Mouse (Mus musculus) midbrain, embryonic 10.5 days (tissue): ENCODE results near the gene Otogl. TPM values are rescaled to one million over a fixed set of nuclear protein-coding genes. Genes with fewer than 3 reads are reported as not detected.
A peak's percentile ranks its signal among the peaks of the same experiment; 100 is the strongest.
"Not testable (repeated sequence)": the region's sequence is repeated elsewhere in the genome, so short reads cannot be mapped to it uniquely, and the experiment has no call there.

Source experiments
- DNase-seq: peaks from one replicate; pipeline ENCODE4 v3.0.0-alpha.2; 2017; ENCODE audit warnings: low spot score
- H3K27ac ChIP-seq: fragments of 300-500 bp; sonication (generic); replicated peaks from 2 replicates; pipeline ENCODE4 v1.5.1; 2016; ENCODE audit warnings: mild to moderate bottlenecking
- H3K27me3 ChIP-seq: fragments of 300-500 bp; sonication (generic); 2 replicates; pipeline ENCODE4 v1.6.1; 2016; ENCODE audit warnings: low read depth, mild to moderate bottlenecking; ENCODE audit not compliant: poor library complexity, severe bottlenecking
- H3K36me3 ChIP-seq: fragments of 300-500 bp; sonication (generic); 2 replicates; pipeline ENCODE4 v1.6.1; 2016; ENCODE audit warnings: mild to moderate bottlenecking, moderate library complexity
- H3K4me1 ChIP-seq: fragments of 300-500 bp; sonication (generic); 2 replicates; pipeline ENCODE4 v1.6.1; 2016
- H3K4me3 ChIP-seq: fragments of 300-500 bp; sonication (generic); 2 replicates; pipeline ENCODE4 v1.5.1; 2016; ENCODE audit warnings: mild to moderate bottlenecking, moderate library complexity
- H3K9me3 ChIP-seq: fragments of 300-500 bp; sonication (generic); replicated peaks from 2 replicates; pipeline ENCODE4 v1.6.1; 2016; ENCODE audit warnings: mild to moderate bottlenecking
- WGBS: fragments of 180-500 bp; shearing (Covaris S2); methylation state at CpG from one replicate; pipeline ENCODE4 v1.1.7; 2016; 5-methylcytosine and 5-hydroxymethylcytosine counted together
- polyA plus RNA-seq: library from polyadenylated mRNA; unstranded; fragments of >200 nt; fragmentation: Nextera tagmentation; extraction: Ambion mirVana; gene quantifications from 2 replicates; pipeline ENCODE4 v1.2.1, GENCODE M21; 2016

Otogl gene
- polyA plus RNA-seq, 1 experiment from 2014 or later: not detected

DNA sequence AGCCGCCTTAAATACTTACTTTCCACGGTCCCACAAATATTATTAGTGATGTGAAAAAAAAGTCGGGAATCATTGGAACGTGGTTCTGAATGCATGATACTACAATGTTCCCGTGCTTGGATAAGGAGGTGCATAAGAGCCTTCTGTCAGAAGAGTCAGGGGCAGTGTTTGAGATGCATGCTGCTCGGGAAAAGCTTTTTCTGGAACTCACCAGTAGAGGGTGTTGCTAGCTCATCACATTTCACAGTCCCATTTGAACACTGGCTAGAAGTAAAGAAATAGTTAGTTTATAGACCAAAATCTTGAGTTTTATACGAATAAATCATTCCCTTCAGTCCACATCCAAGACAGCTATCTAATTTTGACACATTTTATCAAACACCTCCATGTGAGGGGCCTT is 53.2 kb downstream of the Otogl start:
- Histone ChIP-seq H3K27ac (no peak overlapping the region), H3K4me3 (no peak overlapping the region), H3K9me3 (no peaks in the 10 kb centered on the region), H3K4me1 (no peaks in the 10 kb centered on the region), H3K36me3 (no peaks in the 10 kb centered on the region), H3K27me3 (no peaks in the 10 kb centered on the region)
- 33% methylated on average over 7 of the region's 7 CpGs for WGBS
- DNase-seq: peak; percentile 12

DNA sequence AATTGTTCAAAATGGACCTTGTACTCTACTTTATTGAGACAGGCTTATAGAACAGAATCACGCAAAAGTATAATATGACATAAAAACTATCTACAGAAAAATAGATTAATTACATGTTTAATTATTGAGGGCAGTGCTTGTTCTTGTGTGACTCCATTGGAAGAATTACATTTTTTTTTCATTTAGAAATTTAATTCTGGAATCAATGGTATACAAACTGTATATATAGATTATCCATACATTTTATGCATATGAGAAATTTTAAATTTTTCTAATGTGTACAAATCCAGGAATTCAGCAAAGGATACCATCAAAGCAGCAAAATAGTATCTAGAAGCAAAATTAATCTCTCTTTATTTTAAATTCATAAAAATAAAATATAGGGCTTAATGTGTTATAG is 67.0 kb downstream of the Otogl start:
- H3K27ac ChIP-seq: no peak overlapping the region
- DNase-seq: no peak
- 88% methylated on average over 1 of the region's 1 CpGs for WGBS

DNA sequence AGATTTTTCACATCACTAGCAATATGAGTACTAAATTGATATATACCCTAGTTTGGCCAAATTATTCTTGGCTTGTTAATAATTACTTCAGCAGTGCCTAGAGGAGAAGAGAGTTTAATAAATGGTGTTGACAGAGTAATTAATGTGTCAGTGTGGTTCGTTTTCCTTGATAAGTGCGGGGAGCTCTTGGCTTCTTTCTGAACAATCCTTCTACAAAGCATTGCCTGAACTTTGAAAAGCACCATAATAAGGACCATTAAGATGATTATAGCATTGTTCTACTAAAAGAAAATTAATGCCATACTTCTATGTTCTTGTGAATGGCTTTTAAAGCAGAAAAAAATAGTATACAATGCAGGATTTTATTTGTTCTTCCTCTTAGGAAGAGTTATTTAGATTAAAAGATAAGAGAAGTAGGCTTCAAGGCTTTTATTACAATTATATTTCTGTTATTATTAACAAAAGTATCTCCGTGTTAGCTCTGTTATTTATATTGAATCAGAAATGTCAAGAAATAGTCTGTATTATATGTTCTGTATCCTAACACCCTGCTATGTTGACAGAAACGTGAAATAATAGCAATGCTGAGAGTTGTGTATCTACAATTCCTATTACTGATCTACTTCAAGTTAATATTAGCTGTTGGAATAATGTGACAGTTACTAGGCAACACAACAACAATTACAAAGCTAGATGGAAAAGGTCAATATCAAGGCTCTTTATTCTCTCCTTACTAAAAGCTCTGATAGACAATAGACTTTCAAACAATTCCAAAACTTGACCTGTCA is 77.3 kb downstream of the Otogl start:
- 90% methylated on average over 4 of the region's 4 CpGs for WGBS
- Histone ChIP-seq H3K27ac (no peak overlapping the region), H3K36me3 (no peaks in the 10 kb centered on the region), H3K4me1 (no peaks in the 10 kb centered on the region), H3K4me3 (no peak overlapping the region), H3K9me3 (no peaks in the 10 kb centered on the region), H3K27me3 (no peaks in the 10 kb centered on the region)
- DNase-seq: no peak

More for the DNA sequence above, 67.0 kb downstream of the Otogl start:
- no peaks in the 10 kb centered on the region for H3K9me3 ChIP-seq
- no peak overlapping the region for H3K4me3 ChIP-seq
- H3K4me1 ChIP-seq: no peaks in the 10 kb centered on the region
- no peaks in the 10 kb centered on the region for H3K36me3 ChIP-seq
- no peaks in the 10 kb centered on the region for H3K27me3 ChIP-seq

DNA sequence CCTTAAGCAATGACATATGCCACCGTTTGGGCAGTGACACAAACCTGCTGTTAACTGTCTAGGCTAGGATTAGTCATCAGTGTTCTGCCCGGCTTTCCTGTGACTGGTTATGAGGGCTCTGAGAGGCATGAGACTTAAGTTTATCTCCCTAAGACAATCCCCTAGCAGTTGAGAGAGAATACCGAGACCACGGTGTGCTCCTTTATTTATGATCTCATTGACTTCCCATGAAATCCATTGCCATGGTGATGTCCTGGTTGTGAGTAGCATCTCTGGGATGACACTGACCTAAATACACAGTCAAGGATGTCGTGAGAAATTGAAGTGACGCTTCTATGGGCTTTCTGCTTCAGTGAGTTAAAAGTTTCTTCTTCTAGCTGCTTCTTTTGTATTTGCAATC is 82.8 kb downstream of the Otogl start:
- Histone ChIP-seq H3K4me3 (no peak overlapping the region), H3K4me1 (no peaks in the 10 kb centered on the region), H3K36me3 (no peaks in the 10 kb centered on the region), H3K9me3 (no peaks in the 10 kb centered on the region), H3K27me3 (no peaks in the 10 kb centered on the region), H3K27ac (no peak overlapping the region)
- WGBS: 68% methylated on average over 6 of the region's 6 CpGs
- DNase-seq: no peak

DNA sequence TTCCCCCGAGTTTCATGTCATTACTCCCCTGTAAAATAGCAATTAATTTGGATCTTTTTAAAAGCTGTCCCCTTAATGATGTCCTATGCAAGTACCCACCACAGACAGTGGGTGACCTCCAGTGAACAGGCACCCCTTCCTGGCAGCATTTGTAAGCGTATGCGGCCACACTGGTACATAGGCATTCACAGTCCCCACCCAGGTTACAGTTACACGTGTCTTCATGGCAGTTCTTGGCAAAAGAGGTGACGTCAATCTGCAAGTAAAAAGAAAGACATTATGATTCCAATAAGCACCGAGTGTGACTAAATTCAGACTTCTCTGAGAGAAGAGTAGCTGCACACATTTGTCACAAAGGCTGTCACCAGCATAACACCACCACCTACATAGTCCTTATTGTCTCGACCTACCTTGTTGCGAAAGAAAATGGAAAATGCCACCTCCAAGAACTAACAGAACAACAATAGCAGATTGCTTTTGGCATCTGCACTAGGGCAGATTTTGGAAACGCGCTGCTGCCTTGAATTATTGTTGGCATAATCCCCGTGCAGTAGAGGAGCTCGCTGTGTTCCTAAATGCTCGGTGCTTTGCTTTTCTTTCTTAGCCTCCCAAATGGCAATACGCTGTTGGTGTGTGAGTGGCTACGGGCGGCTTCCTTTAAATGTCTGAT is 98.0 kb downstream of the Otogl start:
- no peak overlapping the region for H3K27ac ChIP-seq
- H3K4me3 ChIP-seq: no peak overlapping the region
- no peaks in the 10 kb centered on the region for H3K27me3 ChIP-seq
- no peaks in the 10 kb centered on the region for H3K9me3 ChIP-seq
- no peaks in the 10 kb centered on the region for H3K36me3 ChIP-seq
- DNase-seq: no peak
- WGBS: 92% methylated on average over 16 of the region's 16 CpGs
- H3K4me1 ChIP-seq: no peaks in the 10 kb centered on the region

DNA sequence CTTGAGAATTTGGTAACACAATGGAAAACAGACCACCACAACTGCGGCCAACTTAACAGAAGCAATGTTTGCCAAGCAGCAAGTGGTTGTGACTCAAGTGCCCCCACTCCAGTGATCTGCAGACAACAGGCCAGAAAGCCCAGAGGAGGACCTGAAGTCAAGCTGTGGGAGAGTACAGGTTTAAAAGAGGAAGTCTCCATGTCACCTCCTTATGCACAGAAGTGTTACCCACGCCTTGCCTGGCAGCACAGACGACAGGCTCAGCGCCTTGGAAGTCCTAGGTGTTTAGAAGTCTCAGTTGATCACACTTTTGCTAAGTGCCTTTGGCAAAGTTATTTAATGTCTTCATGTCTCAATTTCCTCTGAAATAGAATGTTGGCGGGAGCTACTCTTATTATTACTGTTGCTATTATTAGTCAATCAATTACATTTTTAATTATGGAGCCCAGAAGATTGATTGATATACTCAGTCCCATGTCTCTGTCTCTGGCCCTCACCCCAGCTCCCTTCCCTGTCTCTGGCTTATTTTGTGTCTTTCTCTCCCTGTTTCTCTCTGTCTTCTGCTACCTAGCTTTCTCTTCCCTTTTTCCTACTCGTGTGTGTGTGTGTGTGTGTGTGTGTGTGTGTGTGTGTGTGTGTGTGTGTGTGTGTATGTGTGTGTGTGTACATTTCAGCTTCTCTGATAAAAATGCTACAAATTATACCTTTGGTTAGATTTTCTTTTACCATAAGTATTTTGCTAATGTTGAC is 101.1 kb downstream of the Otogl start:
- DNase-seq: no peak
- Histone ChIP-seq H3K4me1 (no peaks in the 10 kb centered on the region), H3K36me3 (no peaks in the 10 kb centered on the region), H3K27ac (no peak overlapping the region), H3K9me3 (no peaks in the 10 kb centered on the region), H3K4me3 (no peak overlapping the region), H3K27me3 (no peaks in the 10 kb centered on the region)
- WGBS: 91% methylated on average over 6 of the region's 6 CpGs

DNA sequence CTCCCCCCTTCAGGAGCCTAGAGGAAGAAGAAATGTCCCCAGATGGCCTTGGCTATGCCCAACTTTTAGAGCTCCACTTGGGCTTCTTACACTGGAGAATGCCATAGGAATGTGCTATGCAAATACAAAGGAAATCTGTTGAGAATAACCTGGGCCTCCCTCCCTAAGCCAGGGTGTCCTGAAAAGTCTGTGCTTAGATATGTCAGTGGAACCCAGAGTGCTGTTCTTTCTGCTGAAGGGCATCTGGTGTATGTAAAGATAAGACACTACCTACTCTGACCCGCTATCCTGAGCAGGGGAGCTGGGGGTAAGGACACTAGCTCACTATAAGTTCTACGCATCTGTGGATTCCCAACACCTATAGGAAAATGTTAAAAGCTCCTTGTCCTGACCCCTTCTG is 106.7 kb downstream of the Otogl start:
- Histone ChIP-seq H3K36me3 (no peaks in the 10 kb centered on the region), H3K27me3 (no peaks in the 10 kb centered on the region), H3K27ac (no peak overlapping the region), H3K4me1 (no peaks in the 10 kb centered on the region), H3K9me3 (no peaks in the 10 kb centered on the region), H3K4me3 (no peak overlapping the region)
- WGBS: 79% methylated on average over 2 of the region's 2 CpGs
- DNase-seq: no peak

DNA sequence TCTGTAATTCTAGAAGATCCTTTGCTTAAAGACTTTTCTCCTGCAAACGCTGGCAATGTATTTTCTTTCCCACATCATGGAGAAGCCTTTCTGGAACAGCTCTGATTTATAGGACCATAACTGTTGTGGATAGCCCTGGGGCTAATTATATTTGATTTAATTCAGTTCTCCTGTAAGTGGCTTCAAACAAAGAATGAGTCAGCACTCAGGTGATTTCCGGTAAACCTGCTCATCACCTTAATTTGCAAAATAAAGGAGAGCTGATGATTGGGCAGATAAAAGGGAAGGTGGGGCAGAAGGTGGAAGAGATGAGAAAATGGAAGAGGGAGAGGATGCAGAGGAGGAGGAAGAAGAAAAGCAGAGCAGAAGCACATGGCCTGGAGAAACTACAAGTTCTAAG is 107.6 kb downstream of the Otogl start:
- H3K9me3 ChIP-seq, H3K4me1 ChIP-seq, DNase-seq, H3K27me3 ChIP-seq, H3K36me3 ChIP-seq, H3K27ac ChIP-seq, H3K4me3 ChIP-seq: not testable (repeated sequence)
- WGBS: 81% methylated on average over 2 of the region's 2 CpGs

DNA sequence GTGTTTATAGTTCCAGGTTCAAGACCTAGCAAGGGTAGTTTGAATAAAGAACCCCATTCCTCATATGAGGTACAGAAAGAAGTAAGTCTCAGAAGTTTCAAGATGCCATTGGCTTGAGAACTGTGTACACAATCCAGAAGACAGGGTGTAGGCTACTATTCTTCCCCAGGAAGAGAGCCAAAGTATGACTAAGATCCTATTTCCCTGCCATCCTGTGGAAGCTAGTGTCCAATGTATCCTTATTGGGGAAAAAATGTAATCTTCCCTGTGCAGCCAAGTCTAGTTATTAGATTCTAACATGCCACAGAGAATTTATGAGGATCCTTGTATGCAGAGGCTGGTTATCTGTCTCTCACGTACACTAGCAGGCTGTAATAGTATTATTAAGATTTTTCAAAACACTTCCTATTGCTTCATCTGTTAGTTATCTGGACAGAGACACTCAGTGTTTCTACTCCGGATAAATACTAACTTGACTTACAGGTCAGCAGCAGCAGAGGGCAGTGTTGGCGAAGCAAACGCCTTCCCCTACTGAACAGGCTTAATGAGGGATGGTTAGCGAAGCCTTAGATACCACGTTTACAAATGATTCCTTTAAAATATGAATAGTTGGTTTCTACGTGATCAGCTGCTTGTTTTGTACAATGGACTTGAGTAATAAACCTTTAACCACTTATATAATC is 112.1 kb downstream of the Otogl start:
- peak; percentile 32 for DNase-seq
- no peaks in the 10 kb centered on the region for H3K27me3 ChIP-seq
- H3K9me3 ChIP-seq: no peaks in the 10 kb centered on the region
- H3K4me3 ChIP-seq: no peak overlapping the region
- 18% methylated on average over 7 of the region's 7 CpGs for WGBS
- H3K36me3 ChIP-seq: no peaks in the 10 kb centered on the region
- no peaks in the 10 kb centered on the region for H3K4me1 ChIP-seq
- H3K27ac ChIP-seq: no peak overlapping the region

DNA sequence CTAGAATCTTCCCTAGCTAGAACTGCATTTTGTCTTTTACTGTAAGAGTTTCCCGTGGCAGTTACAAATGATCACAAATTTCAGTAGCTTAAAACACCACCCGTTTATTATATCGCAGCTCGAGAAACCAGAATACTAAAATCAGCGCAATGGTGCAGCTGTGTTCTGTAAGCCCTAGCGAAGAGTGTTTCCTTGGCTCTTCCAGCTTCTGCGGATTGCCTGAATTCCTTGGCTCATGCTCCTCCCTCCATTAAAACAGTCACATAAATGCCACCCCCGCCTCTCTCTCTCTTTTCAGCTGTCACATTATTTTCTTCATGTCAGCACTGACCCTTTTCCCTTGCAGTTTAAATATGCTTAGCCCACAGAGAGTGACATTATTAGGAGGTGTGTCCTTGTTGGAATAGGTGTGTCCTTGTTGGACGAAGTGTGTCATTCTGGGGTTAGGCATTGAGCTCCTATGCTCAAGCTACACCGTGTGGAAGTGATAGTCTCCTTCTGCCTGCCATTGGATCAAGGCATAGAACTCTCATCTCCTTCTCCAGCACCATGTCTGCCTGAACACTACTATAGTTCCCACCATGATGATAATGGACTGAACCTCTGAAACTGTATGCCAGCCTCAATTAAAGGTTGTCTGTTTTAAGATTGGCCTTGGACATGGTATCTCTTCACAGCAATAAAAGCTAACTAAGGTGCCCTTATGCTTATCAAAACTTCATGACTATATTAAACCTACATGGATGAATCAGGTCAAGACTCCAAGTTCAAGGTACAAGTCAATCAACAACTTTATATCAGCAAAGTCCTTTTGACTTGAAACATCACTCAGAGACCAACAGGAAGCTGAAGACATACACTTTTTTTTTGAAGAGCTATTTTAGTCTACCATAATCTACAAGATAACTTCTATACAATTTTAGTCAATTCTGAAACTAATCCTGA is 116.8 kb downstream of the Otogl start:
- WGBS: 85% methylated on average over 10 of the region's 10 CpGs

DNA sequence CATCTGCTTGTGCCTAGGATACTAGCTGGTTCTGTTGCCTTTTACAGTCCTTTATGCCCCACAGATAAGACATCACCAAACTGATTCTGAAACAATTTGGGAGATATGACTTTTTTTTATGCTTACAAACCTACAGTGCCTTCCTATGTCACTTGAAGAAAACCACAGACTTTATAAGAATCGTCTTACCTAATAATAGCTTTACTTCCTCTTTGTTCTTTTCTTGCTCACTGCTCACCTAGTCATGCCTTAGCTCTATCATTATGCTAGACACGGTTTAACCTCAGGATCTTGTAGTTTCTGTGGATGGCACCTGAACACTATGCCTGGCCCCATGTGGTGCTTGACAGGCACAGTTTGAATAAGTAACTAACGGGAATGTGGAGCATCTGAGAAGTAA is 119.4 kb downstream of the Otogl start:
- no peak for DNase-seq
- H3K4me3 ChIP-seq: no peak overlapping the region
- no peaks in the 10 kb centered on the region for H3K4me1 ChIP-seq
- no peaks in the 10 kb centered on the region for H3K27me3 ChIP-seq
- 83% methylated on average over 3 of the region's 3 CpGs for WGBS
- H3K9me3 ChIP-seq: no peaks in the 10 kb centered on the region
- H3K36me3 ChIP-seq: no peaks in the 10 kb centered on the region
- no peak overlapping the region for H3K27ac ChIP-seq

More for the DNA sequence above, 116.8 kb downstream of the Otogl start:
- Histone ChIP-seq H3K4me3 (no peak overlapping the region), H3K27ac (no peak overlapping the region), H3K27me3 (no peaks in the 10 kb centered on the region), H3K4me1 (no peaks in the 10 kb centered on the region), H3K36me3 (no peaks in the 10 kb centered on the region), H3K9me3 (no peaks in the 10 kb centered on the region)
- DNase-seq: no peak

DNA sequence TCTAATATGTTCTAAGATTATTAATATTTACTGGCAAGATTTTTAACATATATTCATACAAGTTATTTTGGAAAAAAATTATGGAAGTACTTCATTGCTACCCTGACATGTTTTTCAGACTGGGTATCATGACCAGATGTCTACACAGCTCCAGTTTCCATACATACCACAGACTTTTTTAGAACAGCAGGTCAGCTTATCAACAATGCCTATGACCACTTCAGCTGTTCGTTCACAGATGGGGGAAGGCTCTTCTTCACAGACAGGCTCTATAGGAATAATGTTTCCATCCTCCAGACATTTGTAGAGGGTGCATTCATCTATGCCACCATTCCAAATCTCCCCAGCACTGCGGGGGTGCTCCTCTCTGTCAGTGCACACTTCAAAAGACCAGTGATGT is 132.4 kb downstream of the Otogl start:
- Histone ChIP-seq H3K27ac (no peak overlapping the region), H3K36me3 (no peaks in the 10 kb centered on the region), H3K4me1 (no peaks in the 10 kb centered on the region), H3K27me3 (no peaks in the 10 kb centered on the region), H3K9me3 (no peaks in the 10 kb centered on the region), H3K4me3 (no peak overlapping the region)
- no peak for DNase-seq
- WGBS: 79% methylated on average over 2 of the region's 2 CpGs
